Mouse (Mus musculus): ENCODE measurements around the gene Sbf2.
A peak's percentile ranks its signal among the peaks of the same experiment; 100 is the strongest.
"Not testable (repeated sequence)": the region's sequence is repeated elsewhere in the genome, so short reads cannot be mapped to it uniquely, and the experiment has no call there.

Gene Sbf2

DNA sequence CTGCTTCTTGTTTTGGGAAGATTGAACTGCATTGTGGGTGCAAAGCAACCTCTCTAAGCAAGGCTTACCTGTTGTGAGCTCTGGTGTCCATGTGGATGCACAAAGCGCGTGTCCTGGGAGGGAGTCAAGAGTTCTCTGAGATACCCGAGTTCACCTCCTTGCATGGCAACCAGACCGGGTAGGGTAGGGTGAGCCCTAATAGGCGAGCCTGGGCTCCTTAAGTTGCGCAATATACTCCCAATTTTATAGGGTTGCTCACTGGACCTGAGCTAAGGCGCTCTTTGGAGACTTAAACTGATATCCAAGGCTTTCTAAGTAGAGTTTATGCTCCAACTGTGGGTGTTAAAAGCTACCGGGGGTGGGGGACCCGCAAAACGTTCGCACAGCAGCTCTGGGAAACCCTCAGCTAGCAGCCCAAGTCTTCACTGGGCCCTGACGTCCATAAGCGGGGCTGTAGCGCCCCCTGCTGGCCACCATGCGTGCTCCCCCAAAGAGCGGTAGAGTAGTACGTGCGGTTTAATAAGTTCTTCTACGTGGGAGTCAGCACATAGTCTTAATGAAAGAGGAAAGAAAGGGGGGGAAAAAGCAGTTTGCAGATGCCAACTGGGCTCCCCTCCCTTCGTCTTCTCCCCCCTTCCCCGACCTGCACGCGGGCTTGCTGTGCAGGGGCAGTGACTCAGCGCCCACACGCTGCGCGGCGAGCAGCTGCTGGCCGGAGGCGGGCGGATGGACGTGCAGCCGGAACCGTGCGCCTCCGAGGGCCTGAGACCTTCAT, 15.4 kb upstream of the Sbf2 start:
- peak; percentile 73 to 75 for DNase-seq (ENCODE audit: low spot score in 2 of 2)

DNA sequence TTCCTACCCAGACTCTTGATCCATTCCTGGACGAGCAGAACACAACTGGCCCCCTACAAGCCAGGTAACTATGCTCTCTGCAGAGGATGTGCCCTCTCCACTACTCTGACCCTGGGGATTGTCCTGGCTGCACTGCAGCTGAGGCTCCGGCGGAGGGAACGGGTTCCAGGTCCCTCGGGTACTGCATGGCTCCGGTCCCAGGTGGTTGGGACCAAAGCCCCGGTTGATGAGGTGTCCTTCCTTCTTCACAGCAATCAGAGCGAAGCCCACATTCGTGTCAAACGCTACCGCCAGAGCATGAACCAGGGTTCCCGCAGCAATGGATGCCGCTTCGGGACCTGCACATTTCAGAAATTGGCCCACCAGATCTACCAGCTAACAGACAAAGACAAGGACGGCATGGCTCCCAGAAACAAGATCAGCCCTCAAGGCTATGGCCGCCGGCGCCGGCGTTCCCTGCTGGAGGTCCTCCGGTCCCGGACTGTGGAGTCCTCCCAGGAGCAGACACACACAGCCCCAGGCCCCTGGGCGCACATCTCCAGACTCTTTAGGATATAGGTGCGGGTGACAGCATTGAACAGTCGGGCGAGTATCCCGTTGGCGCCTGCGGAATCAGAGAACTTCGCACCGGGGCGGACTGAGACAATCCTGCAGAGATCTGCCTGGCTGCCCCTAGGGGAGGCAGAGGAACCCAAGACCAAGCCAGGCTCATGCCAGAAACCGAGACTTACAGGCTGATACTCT, 14.1 kb upstream of the Sbf2 start:
- no peak for DNase-seq (ENCODE audit: low spot score in 2 of 2)

DNA sequence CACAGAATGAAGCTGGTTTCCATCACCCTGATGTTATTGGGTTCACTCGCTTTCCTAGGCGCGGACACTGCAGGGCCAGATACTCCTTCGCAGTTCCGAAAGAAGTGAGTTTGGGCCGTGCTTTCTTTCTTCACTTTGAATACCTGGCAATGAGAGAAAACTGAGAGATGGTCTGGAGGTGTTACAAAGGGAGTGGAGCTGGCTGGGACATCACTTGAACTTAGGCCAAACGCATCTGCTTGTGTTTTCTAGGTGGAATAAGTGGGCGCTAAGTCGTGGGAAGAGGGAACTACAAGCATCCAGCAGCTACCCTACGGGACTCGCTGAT, 13.5 kb upstream of the Sbf2 start:
- no peak for DNase-seq (ENCODE audit: low spot score in 2 of 2)

DNA sequence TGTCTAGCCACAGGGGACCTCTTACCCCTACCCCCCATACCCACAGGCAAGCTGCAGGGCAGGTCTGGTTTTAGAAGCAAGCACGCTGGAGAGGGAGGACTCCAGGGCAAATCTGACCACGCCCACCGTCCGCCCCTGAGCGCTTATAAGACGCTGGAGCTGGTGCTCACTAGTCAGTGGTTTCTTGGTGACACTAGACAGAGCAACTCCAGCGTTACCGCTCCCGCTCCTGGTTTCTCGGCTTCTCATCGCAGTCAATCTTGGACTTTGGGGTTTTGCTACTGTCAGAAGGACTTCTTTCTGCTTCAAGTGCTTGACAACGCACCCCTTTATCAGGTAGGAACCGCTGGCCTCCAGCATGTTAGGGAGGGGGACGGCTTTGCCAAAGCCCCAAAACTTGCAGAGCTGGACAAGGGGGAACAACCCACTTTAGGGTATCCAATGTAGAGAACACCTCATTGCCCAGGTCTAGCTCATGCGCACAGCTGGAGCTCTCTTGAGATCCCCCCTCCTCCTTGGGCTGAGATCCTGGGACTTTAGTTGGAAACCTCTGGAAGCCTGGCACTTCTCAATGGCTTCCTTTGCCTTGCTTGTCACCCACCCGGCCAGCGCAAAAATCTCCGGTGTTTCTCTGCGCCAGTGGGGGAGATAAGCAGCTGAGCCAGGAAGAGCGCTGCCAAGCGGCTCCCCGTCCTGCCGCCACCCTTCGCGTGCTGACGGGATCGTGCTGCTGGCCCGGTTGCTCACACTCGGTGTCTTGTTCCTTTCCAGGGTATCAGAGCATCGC, 13.0 kb upstream of the Sbf2 start, which contains the start of gene Adm:
Gene Adm (plus strand): TSS at position 176 of the 787 bp plus-strand sequence.
- DNase-seq (ENCODE audit: low spot score in 2 of 2): peak in 1 of 2 experiments; percentile 52

DNA sequence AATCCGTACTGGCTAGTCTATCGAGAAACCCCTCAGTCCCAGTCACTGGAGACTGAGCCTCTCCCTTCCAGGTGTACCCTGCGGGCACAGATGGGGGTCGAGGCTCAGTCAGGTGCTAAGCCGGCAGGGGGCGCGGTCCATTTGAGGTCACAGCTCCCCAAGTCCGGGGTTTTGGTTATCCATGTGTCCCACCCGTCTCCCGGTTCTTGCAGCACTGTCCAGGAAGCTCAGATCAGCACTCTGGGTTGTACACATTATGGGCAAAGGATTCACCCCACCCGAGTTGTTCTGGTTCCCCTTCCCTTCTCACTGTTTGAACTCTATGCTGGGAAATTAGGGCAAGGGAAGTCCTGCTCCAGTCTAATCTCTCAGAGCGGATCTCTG, 12.4 kb upstream of the Sbf2 start:
- no peak for DNase-seq (ENCODE audit: low spot score in 2 of 2)

DNA sequence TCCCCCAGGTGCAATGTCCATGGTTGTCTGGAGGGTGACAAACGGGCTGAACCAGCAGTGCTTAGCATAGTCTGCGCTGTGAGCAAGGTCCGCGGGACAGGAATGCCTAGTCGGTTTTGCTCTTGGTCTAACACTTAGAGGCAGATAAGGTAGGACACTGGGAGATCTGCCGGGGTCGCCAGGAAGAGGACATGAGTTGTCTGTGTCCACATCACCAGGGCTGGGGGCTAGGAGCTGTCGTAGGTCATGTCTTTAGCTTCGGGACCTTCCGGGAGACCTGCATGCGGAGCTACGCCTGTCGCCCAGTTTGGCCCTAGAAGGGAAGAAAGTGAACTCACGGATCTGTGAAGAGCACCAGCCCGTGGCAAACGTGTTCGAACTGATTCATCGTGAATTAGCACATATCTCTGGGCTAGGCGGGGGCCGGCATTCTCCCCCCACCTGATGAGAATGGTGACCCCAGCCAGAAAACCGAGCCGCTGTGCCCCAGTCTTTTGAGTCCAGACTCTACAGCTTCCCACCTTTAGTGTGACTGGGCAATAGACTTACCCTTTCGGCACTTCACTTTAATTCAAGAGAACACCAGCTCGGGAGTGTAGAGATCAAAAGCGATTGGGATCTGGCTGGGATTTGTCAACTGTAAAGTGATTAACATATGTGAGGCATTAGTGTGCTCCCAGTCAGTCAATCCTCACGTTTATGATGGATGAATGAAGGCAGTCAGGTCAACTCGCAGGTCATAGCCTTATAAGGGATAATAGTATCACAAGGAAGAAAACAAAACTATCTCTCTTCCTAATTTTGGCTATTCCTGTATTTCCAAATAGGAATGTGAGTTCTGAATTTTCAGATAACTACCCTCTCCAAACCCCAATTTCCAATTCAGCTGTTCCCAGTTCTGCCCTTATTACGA, 11.7 kb upstream of the Sbf2 start:
- DNase-seq (ENCODE audit: low spot score in 2 of 2): no peak

DNA sequence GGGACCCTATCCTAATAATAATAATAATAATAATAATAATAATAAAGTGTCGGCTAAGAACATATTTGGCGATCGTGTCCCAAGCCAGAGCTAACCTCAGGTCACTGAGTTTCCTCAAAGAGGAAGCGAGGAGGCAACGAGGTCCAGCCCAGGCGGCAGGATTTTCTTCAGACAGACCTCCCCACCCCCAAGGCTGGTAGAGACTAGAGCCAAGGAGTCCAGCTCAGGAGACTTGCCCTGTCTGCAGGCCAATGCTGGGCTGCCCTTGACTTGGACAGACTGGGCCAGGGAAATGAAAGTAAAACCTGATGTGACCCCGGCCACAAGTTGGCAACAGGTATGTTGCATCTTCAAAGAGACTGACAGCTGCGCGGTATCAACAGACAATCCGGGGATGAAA, 10.8 kb upstream of the Sbf2 start:
- DNase-seq (ENCODE audit: low spot score in 2 of 2): no peak

DNA sequence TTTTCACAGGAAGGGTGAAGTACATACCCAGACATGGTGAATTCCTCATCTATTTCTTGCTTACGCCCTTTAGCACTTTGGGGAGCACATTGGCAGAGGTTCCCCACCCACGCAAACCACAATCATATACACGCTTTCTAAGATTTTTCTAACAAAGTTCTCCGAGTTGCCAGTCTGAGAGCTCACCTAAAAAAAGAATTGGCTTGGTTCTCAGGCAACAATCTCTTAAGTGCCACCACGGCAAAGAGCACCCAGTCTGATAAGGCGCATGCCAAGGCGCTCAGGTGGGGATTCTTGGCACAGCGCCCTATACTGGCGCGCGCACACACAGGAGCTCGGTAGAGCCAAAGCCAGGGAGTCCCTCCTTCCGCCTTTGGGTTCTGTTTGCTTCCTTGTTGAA, 10.2 kb upstream of the Sbf2 start:
- no peak for DNase-seq (ENCODE audit: low spot score in 2 of 2)

DNA sequence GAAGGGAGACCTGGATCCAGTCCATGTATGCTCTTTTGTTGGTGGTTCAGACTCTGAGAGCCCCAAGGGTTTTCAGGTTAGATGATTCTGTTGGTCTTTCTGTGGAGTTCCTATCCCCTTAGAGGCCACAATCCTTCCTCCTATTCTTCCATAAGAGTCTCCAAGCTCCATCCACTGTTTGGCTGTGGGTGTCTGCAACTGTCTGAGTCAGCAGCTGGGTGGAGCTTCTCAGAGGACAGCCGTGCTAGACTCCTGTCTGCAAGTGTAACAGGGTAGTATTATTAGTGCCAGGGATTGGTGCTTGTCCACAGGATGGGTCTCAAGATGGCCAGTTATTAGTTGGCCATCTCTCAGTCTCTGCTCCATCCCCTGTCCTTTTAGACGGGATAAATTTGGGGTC, 9.3 kb upstream of the Sbf2 start:
- DNase-seq (ENCODE audit: low spot score in 2 of 2): no peak

DNA sequence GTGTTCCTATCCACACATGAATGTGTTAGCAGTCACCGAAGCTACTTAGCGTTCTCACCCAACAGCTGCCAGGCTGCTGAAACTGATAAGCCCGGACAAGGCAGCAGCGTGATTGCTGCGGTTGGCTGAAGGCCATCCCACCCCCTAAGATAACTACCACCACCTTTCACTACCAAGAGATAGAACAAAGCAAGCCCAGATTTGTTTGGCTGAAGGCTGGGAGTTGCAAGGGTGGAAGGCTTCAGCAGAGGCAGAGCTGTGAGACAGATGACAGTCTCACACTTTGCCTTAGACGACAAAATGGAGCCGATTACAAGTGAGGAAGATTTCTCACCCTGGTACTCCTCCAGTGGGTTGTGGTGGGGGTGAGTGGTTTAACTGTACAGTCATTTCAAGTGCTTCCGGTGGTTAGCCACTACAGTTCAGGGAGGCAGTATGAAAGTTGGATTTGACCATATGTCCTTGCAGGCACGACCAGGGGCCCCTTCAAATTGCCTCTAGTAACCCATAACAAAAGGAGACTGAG, 4.4 kb upstream of the Sbf2 start:
- DNase-seq (ENCODE audit: low spot score in 2 of 2): no peak

DNA sequence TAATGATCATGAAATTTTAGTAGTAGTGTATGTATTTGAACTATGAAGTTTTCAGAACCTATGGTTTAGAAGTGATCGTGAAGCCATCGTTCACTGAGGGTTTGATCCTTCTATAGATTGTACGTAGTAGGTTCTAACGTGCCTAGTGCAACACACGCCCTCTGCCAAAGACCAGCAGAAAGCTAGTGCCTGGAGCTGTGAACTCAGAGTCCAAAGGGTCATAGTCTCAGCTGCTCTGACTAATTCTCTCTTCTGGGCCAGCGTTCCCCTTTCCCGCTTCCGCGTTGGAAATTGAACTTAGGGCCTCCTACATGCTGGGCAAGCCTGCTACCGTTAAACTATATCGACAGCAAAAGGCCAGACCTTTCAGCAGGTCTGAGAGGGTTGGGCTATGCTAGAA, 1.1 kb upstream of the Sbf2 start:
- no peak for DNase-seq (ENCODE audit: low spot score in 2 of 2)

DNA sequence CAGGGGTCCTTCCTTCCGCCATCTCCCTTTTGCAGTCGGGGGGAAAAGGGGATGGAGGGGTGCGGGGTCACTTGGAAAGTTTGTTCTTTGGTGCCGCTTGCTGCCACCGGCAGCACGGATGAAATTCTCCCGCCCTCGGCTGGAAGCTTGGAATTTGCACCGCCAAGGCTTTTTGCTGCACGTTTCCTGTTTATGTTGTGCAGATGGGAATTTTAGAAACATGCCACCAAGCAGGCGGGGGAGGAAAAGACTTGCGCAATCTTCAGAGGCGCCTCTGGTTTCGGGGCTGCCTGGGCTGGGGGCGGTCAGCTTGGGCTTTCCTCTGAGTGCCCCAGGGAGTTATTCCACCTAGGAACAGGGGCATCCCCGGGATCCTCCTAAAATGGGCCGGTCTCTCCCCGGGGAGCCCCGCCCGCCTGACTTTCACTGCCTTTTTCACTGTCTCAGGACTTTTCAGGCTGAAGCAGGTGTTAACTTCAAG, 469 bp upstream of the Sbf2 start:
- DNase-seq (ENCODE audit: low spot score in 2 of 2): peak in 1 of 2 experiments; percentile 42

DNA sequence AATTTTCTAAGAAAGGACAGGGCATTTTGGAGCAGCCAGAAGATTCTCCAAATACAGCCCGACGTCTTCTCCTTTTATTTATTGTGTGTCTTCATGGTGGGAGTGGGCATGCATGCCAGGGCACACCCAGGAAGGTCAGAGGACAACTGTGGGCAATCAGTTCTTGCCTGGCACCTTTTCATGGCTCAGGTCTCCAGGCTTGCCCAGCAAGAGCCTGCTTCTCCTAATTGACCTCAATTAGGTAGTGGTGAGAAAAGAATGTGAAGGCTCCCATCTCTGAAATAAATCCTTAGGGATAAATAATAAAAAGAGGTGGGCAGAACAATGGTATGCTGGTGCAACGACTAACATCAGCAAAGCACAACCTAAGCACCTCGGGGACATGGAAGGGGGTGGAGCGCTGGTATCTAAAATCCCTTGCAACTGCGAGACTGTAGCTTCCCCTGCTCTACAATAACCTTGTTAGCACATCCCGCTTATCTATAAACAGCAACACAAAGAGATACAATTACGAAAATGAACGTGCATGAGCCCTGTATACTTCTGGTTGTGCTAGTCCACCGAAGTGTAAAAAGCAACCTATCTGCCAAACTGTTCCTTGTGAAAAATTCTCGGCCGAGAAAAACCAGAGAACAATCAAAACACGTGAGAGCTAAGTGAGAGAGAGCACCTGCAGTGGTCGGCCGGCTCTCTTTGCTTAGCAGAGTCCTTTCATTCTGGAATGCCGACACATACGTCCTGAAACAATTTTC, 1.2 kb downstream of the Sbf2 start:
- DNase-seq (ENCODE audit: low spot score in 2 of 2): no peak

DNA sequence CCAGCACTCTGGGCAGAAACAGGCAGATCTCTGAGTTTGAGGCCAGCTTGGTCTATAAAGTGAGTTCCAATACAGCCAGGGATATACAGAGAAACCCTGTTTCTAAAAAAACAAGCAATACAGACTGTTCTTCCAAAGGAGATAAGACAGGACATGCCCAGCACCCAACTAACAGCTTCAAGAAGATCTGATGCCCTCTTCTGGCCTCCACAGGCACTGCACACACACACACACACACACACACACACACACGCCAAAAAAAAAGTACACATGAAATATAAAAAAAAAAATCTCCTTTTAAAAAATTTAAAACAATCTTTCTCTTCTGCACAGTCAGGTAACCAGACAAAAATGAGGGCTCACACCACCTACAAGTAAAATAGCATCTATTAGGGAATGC, 7.8 kb downstream of the Sbf2 start:
- no peak for DNase-seq (ENCODE audit: low spot score in 2 of 2)

DNA sequence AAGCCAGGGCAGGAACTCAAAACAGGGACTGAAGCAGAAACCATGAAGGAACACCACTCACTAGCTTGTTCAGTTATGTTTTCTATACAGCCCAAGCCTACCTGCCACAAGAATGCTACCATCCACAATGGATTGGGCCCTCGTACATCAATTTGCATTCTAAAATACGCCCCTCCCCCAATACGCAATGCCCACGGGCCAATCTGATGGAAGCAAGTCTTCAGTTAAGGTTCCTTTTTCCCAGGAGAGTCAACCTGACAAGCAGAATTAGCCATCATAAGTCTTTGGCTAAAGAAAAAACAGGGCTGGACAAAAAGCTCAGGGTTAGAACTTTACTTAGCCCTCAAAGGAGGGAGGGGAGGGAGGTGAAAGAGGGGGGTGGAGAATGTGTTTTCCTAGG, 9.2 kb downstream of the Sbf2 start:
- no peak for DNase-seq (ENCODE audit: low spot score in 2 of 2)

DNA sequence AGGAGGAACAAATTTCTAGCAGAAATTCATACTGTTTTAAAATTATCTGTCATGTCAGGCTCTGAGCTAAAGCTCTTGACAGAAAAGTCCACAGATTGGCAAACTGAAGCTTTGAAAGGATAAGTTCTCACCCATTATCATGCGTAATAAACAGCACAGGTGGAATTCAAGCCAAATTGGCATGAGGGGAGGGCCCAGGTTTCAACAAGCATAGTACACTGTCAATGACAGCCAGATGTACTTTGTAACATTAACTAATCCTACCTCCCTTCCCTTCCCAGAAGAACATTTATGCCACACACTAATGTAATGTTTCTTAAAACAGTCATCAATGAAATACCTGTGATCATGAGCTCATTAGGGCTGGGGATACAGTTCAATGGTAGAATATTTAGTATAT, 17.6 kb downstream of the Sbf2 start:
- no peak for DNase-seq (ENCODE audit: low spot score in 2 of 2)

DNA sequence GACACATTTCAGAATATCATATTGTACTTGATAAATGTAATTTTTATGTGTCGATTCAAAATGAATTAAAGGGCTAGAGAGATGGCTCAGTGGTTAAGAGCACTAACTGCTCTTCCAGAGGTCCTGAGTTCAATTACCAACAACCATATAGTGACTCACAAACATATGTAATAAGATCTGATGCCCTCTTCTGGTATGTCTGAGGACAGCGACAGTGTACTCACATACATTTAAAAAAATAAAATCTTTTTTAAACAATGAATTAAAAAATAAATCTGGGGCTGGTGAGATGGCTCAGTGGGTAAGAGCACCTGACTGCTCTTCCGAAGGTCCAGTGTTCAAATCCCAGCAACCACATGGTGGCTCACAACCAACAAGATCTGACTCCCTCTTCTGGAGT, 20.7 kb downstream of the Sbf2 start:
- not testable (repeated sequence) for DNase-seq (ENCODE audit: low spot score in 2 of 2)

DNA sequence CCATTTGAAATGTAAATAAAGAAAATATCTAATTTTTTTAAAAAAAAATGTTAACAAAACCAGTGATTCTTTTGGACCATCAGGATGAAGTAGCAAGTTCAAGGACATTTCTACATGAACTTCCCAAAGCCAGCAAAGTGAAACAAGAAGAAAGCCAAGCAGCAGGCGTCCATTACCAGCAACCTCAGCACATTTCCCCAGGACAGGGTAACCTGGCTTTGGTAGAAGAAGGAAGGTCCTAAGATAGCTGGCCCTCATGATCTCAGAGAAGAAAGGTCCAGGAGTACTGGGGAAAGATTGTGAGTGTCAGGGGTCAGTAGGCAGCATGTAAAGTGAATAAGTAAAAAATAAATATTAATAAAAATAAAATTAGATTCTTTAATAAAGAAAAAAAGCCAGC, 27.0 kb downstream of the Sbf2 start:
- no peak for DNase-seq (ENCODE audit: low spot score in 2 of 2)

DNA sequence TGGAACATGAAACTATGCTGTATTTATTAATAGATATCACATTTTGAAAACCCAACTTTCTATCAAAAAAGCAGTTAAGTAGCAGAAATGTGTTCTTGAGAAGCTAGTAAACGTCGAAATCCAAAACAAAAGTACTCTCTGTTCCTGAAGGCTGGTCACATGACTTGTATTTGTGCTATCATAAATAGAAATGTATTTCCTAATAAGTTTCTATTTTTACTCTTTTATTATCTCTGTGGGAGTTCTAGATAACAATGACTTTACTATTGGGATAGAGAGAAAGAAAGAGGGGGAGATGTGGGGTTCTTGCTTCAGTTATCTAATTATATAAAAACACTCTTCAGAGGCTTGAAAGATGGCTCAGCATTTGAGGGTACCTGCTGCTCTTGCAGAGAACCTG, 29.5 kb downstream of the Sbf2 start:
- no peak for DNase-seq (ENCODE audit: low spot score in 2 of 2)

DNA sequence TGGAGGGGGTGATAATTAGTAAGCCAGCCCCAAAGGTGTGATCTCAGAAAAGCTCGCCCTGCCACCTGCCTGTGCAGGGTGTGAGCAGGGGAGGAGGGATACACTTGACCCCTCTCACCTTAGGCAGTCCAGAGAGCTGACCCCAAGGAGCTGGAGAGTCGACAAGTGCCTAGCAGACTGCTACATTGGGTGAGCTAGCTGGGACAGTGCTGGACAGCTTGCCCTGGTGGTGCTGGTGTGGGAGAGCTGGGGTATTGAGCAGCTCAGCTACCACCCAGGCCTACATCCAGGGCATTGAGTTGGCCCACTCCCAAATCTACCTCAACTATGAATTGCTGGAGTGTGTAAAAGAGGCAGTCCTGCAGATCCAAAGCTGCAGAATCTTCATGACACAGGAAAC, 30.6 kb downstream of the Sbf2 start:
- no peak for DNase-seq (ENCODE audit: low spot score in 2 of 2)

DNA sequence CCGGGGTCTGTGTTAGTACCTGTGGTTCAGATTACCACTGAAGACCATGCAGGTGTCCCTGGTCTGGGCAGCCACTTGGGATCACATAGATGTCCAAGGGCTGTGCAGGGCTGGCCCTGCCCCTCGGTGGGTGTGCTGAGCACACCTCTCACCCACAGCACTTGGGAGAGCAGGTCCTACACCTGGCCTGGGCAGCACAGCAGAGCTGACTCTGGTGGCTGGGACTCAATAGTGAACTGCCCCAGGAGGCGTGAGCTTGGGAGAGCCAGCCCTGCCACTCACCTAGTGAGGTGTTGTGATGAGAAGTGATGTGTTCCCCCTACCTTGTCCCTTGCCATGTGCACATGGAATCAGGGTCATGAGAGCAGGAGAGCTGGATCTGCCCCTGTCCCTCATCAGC, 31.0 kb downstream of the Sbf2 start:
- no peak for DNase-seq (ENCODE audit: low spot score in 2 of 2)
